Mouse (Mus musculus): ENCODE data around the gene Dock2. TPM values are rescaled to one million over a fixed set of nuclear protein-coding genes. Genes with fewer than 3 reads are reported as not detected.

The Dock2 gene
- polyA plus RNA-seq, 1 experiment from 2014 or later = 2.8 TPM

DNA sequence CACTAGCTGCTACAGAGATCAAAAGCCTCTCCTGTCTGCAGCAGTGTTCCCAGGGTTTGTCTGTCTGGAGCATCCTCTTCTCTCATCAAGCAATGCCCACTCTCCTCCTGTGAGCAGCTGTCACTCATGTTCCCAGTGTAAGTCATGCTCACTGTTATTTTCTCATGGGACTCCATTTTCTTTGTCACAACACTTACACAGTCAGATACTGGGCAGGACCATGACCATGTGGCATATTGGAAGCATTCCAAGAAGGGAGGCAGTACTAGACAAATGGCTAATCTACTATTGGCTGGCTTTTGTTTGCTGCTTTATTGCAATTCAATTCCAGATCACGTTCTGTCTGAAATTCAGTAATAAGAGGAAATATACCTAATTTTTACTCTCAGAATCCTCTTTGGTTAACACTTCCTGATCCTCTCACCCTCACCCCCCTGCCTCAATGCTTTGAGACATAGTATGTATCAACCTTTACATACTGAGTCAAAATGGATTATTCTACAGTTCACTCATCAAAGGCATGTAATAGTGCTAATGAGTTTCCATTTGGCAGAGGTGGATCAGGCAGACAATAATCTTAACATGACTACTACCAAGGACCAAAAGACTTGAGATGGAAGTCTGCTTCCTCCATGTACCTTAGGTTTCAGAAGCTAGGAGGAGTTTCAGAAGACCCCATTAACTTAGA is 398.5 kb downstream of the Dock2 start:
- Histone ChIP-seq H3K4me3 (replicated peaks) (no peak overlapping the region), H3K9me3 (replicated peaks) (no peaks in the 10 kb centered on the region), H3K4me2 (no peak overlapping the region), H3K9ac (no peak overlapping the region), H3K4me1 (replicated peaks) (no peaks in the 10 kb centered on the region), H3K27ac (no peak overlapping the region), H3K27me3 (no peaks in the 10 kb centered on the region), H3K36me3 (no peaks in the 10 kb centered on the region)
- ATAC-seq (ENCODE audit: low read depth) (no peak), DNase-seq (no peak)
- WGBS (ENCODE audit: insufficient replicate concordance) = 42% methylated on average over 1 of the region's 1 CpGs

DNA sequence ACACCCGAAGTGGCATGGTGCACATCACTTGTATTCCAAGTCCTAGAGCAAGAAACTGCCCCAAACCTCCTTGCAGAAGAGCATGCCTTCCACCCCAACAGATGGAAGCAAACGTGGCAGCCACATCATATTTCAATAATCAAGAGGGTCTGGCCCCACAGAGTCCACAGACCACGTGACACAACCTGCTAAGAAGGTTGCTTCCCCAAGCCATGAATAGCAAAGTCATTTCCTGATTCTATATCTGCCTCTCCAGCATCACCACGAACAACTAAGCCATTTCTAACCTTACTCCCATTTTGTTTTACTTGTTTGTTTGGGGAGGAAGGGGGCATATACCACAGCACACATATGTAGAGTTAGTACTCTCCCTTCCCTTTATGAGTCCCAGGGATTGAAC is 399.5 kb downstream of the Dock2 start:
- Histone ChIP-seq H3K36me3 (no peaks in the 10 kb centered on the region), H3K9me3 (replicated peaks) (no peaks in the 10 kb centered on the region), H3K9ac (no peak overlapping the region), H3K27ac (no peak overlapping the region), H3K4me3 (replicated peaks) (no peak overlapping the region), H3K4me2 (no peak overlapping the region), H3K4me1 (replicated peaks) (no peaks in the 10 kb centered on the region), H3K27me3 (no peaks in the 10 kb centered on the region)
- WGBS (ENCODE audit: insufficient replicate concordance) = 20% methylated on average over 4 of the region's 4 CpGs
- no peak for ATAC-seq (ENCODE audit: low read depth)
- no peak for DNase-seq

DNA sequence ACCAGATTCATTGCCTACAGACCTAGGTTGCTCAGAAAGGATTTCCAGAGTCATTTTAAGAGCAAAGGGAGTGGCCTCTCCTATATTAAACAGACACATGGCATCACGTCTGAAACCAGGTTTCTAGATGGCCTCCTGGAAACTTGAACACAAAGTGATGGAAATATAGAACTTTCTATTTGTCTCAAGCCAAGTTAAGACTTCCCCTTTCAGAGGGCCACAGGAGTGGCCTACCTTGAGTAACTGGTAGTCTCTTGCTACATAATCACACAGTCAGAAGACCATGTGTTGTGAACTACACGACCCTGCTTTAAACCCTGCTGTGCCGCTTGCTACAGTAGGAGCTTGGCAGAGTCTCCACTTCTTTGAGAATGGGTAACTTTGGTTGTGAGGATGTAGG is 400.2 kb downstream of the Dock2 start:
- no peaks in the 10 kb centered on the region for H3K4me1 ChIP-seq (replicated peaks)
- no peak overlapping the region for H3K4me2 ChIP-seq
- ATAC-seq (ENCODE audit: low read depth) (no peak), DNase-seq (no peak)
- no peaks in the 10 kb centered on the region for H3K36me3 ChIP-seq
- 63% methylated on average over 3 of the region's 3 CpGs for WGBS (ENCODE audit: insufficient replicate concordance)
- H3K27ac ChIP-seq = no peak overlapping the region
- no peaks in the 10 kb centered on the region for H3K27me3 ChIP-seq
- no peak overlapping the region for H3K4me3 ChIP-seq (replicated peaks)
- H3K9me3 ChIP-seq (replicated peaks) = no peaks in the 10 kb centered on the region
- H3K9ac ChIP-seq = no peak overlapping the region

DNA sequence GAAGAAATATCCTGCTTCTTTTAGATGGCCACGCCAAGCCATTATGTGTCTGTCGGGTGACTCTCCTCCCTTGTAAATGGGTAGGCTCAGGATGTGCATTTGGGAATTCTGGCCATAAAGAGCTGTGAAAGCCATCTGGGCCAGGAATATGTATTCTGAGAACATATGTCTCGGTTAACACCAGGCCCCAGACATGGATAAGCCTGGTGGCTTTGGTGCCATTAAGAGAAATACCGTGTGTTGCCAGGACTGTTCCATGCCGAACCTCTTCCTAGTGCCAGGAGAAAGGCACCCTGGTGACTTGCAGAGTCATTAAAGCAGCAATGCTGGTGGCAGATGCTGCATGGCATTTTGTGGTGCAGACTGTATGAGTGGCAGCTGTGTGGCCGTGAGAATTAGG is 406.0 kb downstream of the Dock2 start:
- 70% methylated on average over 6 of the region's 6 CpGs for WGBS (ENCODE audit: insufficient replicate concordance)
- H3K27ac ChIP-seq = no peak overlapping the region
- no peak overlapping the region for H3K4me2 ChIP-seq
- H3K9ac ChIP-seq = no peak overlapping the region
- H3K4me1 ChIP-seq (replicated peaks) = no peaks in the 10 kb centered on the region
- no peak overlapping the region for H3K4me3 ChIP-seq (replicated peaks)
- H3K27me3 ChIP-seq = no peaks in the 10 kb centered on the region
- no peaks in the 10 kb centered on the region for H3K9me3 ChIP-seq (replicated peaks)
- H3K36me3 ChIP-seq = no peaks in the 10 kb centered on the region
- DNase-seq (no peak), ATAC-seq (ENCODE audit: low read depth) (no peak)

- H3K9me3 ChIP-seq (replicated peaks) = no peaks in the 10 kb centered on the region
- H3K9ac ChIP-seq = no peak overlapping the region
- no peak overlapping the region for H3K27ac ChIP-seq
- no peak for DNase-seq
- WGBS (ENCODE audit: insufficient replicate concordance) = 37% methylated on average over 1 of the region's 1 CpGs
- no peak overlapping the region for H3K4me2 ChIP-seq
- no peak for ATAC-seq (ENCODE audit: low read depth)
- no peaks in the 10 kb centered on the region for H3K4me1 ChIP-seq (replicated peaks)
- no peaks in the 10 kb centered on the region for H3K27me3 ChIP-seq
- no peaks in the 10 kb centered on the region for H3K36me3 ChIP-seq
- no peak overlapping the region for H3K4me3 ChIP-seq (replicated peaks)
Measured at GRCm38 (mm10) chr11:34375557-34375956, 408.1 kb downstream of the Dock2 start.

GRCm38 (mm10) chr11:34372224-34372623 is 411.5 kb downstream of the Dock2 start:
- no peaks in the 10 kb centered on the region for H3K9me3 ChIP-seq (replicated peaks)
- ATAC-seq (ENCODE audit: low read depth) = no peak
- no peaks in the 10 kb centered on the region for H3K36me3 ChIP-seq
- no peak overlapping the region for H3K9ac ChIP-seq
- no peak overlapping the region for H3K4me2 ChIP-seq
- DNase-seq = no peak
- H3K27ac ChIP-seq = no peak overlapping the region
- H3K4me1 ChIP-seq (replicated peaks) = no peaks in the 10 kb centered on the region
- H3K27me3 ChIP-seq = no peaks in the 10 kb centered on the region
- no peak overlapping the region for H3K4me3 ChIP-seq (replicated peaks)
- 53% methylated on average over 4 of the region's 4 CpGs for WGBS (ENCODE audit: insufficient replicate concordance)

- no peak for DNase-seq
- Histone ChIP-seq H3K27ac (no peak overlapping the region), H3K4me2 (no peak overlapping the region), H3K9me3 (replicated peaks) (no peaks in the 10 kb centered on the region), H3K4me1 (replicated peaks) (no peaks in the 10 kb centered on the region), H3K9ac (no peak overlapping the region), H3K27me3 (no peaks in the 10 kb centered on the region), H3K4me3 (replicated peaks) (no peak overlapping the region), H3K36me3 (no peaks in the 10 kb centered on the region)
- ATAC-seq (ENCODE audit: low read depth) = no peak
- 58% methylated on average over 2 of the region's 2 CpGs for WGBS (ENCODE audit: insufficient replicate concordance)
Measured at GRCm38 (mm10) chr11:34356109-34356508, 427.6 kb downstream of the Dock2 start.

GRCm38 (mm10) chr11:34355406-34355805 is 428.3 kb downstream of the Dock2 start:
- no peak overlapping the region for H3K9ac ChIP-seq
- no peaks in the 10 kb centered on the region for H3K27me3 ChIP-seq
- H3K27ac ChIP-seq = no peak overlapping the region
- H3K4me1 ChIP-seq (replicated peaks) = no peaks in the 10 kb centered on the region
- no peak overlapping the region for H3K4me3 ChIP-seq (replicated peaks)
- WGBS (ENCODE audit: insufficient replicate concordance) = 76% methylated on average over 12 of the region's 12 CpGs
- H3K4me2 ChIP-seq = no peak overlapping the region
- no peaks in the 10 kb centered on the region for H3K36me3 ChIP-seq
- H3K9me3 ChIP-seq (replicated peaks) = no peaks in the 10 kb centered on the region
- ATAC-seq (ENCODE audit: low read depth) (no peak), DNase-seq (no peak)

DNA sequence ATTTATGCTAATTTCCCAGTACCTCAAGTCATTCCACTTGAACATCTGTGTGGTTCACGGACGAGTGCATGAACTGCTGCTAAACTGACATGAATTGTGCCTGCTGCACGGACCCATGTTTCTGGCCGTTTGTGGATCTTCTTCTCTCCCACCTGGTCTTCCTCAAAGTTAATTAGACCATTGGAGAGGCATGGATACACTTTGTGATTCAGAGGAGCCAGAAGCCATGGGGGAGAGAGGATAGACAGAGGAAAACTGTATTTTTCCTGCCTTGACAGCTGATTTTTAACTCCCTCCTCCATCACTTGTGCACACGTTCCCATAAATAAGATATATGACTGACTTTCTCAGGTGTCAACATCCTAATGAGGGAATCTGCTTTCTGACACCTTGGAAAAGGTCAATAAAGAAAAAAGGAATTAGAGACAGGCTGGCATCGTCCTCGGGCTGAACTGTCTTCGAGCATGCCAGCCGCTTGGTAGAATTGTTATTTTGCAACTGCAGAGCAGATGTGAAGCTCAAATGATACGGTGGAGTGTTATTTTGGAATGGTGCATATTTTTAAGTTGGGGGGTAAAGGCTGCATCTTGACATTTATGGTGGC is 434.1 kb downstream of the Dock2 start:
- H3K4me3 ChIP-seq (replicated peaks) = no peak overlapping the region
- no peak for DNase-seq
- 69% methylated on average over 10 of the region's 10 CpGs for WGBS (ENCODE audit: insufficient replicate concordance)
- ATAC-seq (ENCODE audit: low read depth) = no peak
- no peaks in the 10 kb centered on the region for H3K9me3 ChIP-seq (replicated peaks)
- H3K27ac ChIP-seq = no peak overlapping the region
- no peaks in the 10 kb centered on the region for H3K27me3 ChIP-seq
- H3K9ac ChIP-seq = no peak overlapping the region
- no peaks in the 10 kb centered on the region for H3K36me3 ChIP-seq
- no peak overlapping the region for H3K4me2 ChIP-seq
- H3K4me1 ChIP-seq (replicated peaks) = no peaks in the 10 kb centered on the region

GRCm38 (mm10) chr11:34348287-34348918 is 435.3 kb downstream of the Dock2 start:
- Histone ChIP-seq H3K27ac (no peak overlapping the region), H3K27me3 (no peaks in the 10 kb centered on the region), H3K9me3 (replicated peaks) (no peaks in the 10 kb centered on the region), H3K9ac (no peak overlapping the region), H3K4me1 (replicated peaks) (no peaks in the 10 kb centered on the region), H3K36me3 (no peaks in the 10 kb centered on the region), H3K4me2 (no peak overlapping the region), H3K4me3 (replicated peaks) (no peak overlapping the region)
- ATAC-seq (ENCODE audit: low read depth) (no peak), DNase-seq (no peak)
- 59% methylated on average over 4 of the region's 4 CpGs for WGBS (ENCODE audit: insufficient replicate concordance)

DNA sequence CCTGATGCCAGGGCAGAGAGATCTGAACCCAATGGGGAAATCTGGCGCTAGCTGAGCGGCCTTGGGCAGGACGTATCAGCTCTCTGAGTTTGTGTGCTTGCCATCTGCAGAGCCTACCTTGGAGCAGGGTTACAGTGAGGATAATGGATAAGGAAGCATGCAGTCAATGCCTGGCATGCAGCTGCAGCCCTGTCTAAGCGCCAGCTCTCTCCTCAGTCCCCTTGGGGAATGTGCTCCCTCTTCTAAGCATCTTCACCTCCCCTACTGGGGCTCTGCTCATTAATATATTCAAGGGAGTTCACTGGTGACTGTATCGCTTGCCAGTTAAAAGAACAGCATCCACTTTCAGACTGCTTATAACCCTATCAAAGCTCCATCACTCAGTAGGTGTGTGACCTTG is 439.4 kb downstream of the Dock2 start:
- WGBS (ENCODE audit: insufficient replicate concordance) = 83% methylated on average over 5 of the region's 5 CpGs
- Histone ChIP-seq H3K27ac (no peak overlapping the region), H3K4me3 (replicated peaks) (no peak overlapping the region), H3K4me1 (replicated peaks) (no peaks in the 10 kb centered on the region), H3K4me2 (no peak overlapping the region), H3K9ac (no peak overlapping the region), H3K9me3 (replicated peaks) (no peaks in the 10 kb centered on the region), H3K27me3 (no peaks in the 10 kb centered on the region), H3K36me3 (no peaks in the 10 kb centered on the region)
- ATAC-seq (ENCODE audit: low read depth) = no peak
- DNase-seq = no peak

Measured in liver, embryonic 13.5 days (tissue).